Mouse (Mus musculus): ENCODE results near the gene Myo10. TPM values are rescaled to one million over a fixed set of nuclear protein-coding genes. Genes with fewer than 3 reads are reported as not detected.

Myo10 gene
- polyA plus RNA-seq, 1 experiment from 2014 or later: 42.5 TPM

DNA sequence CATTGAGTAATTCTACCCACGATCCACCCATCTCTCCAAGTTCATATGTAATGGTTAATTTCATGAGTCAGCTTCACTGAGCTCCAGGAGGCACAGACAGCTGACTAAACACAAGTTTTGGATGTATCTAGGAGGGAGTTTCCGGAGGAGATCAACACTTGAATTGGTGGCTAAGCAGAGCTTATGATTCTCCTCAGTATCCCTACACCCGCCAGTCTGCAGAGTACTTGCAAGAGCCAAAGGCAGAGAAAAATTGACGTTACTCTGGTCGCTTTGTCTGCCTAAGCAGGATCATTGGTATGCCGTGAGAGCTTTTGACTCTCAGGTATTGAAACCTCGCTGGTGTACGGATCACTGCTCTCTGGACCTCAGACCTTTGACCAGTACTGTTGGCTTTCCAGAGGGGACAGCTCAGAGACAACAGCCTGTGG lies 204.2 kb downstream of the Myo10 start:
- Histone ChIP-seq H3K4me1 (replicated peaks) (no peaks in the 10 kb centered on the region), H3K4me2 (no peak overlapping the region), H3K4me3 (replicated peaks) (no peak overlapping the region), H3K9me3 (no peaks in the 10 kb centered on the region), H3K36me3 (no peaks in the 10 kb centered on the region), H3K9ac (replicated peaks) (no peak overlapping the region), H3K27ac (no peak overlapping the region), H3K27me3 (no peaks in the 10 kb centered on the region)
- ATAC-seq (ENCODE audit: insufficient number of reproducible peaks, insufficient read depth, low FRiP score, low TSS enrichment, low read depth): no peak
- 90% methylated on average over 8 of the region's 8 CpGs for WGBS

DNA sequence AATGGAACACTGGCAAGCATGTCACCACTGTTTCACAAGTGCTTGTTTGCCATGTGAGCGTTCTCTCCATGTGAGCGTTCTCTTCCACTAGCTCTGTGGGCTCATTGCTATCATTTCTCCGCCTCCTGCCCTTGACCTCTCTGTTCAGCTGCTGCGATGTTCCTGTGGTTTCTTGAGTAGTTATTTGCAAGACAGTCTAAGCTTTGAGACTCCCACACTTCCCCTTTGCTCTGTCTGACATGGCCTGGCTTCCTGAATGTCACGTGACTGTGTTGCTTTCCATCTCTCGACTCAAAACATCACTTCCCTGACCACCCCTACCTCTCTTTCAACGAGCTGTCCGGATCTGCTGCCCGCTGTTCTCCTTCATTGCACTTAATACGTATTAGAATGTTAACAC lies 206.1 kb downstream of the Myo10 start:
- no peaks in the 10 kb centered on the region for H3K9me3 ChIP-seq
- H3K4me1 ChIP-seq (replicated peaks): no peaks in the 10 kb centered on the region
- H3K27me3 ChIP-seq: no peaks in the 10 kb centered on the region
- H3K4me2 ChIP-seq: no peak overlapping the region
- H3K36me3 ChIP-seq: no peaks in the 10 kb centered on the region
- no peak for ATAC-seq (ENCODE audit: insufficient number of reproducible peaks, insufficient read depth, low FRiP score, low TSS enrichment, low read depth)
- whole genome bisulfite sequencing: 86% methylated on average over 10 of the region's 10 CpGs
- H3K9ac ChIP-seq (replicated peaks): no peak overlapping the region
- H3K4me3 ChIP-seq (replicated peaks): no peak overlapping the region
- no peak overlapping the region for H3K27ac ChIP-seq

DNA sequence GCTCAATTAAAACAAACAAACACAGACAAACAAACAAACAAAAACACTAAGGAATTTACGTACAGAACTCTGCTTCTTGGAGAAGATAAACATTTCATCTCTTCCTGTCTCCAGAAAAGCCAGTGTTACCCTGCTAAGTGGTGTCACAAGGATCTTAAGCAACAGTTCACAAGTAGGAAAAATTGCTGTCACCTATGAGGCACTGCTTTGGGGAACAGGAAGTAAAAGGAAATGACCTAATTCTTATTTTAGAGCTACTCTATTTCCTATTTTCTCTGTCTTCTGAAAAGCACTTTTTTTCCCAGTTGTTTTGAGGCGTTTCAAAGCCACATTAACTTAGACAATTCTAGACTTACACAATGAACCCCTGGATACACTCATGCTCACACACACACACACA lies 208.1 kb downstream of the Myo10 start:
- Histone ChIP-seq H3K36me3 (no peaks in the 10 kb centered on the region), H3K27ac (no peak overlapping the region), H3K9ac (replicated peaks) (no peak overlapping the region), H3K9me3 (no peaks in the 10 kb centered on the region), H3K4me3 (replicated peaks) (no peak overlapping the region), H3K4me2 (no peak overlapping the region), H3K4me1 (replicated peaks) (no peaks in the 10 kb centered on the region), H3K27me3 (no peaks in the 10 kb centered on the region)
- no peak for ATAC-seq (ENCODE audit: insufficient number of reproducible peaks, insufficient read depth, low FRiP score, low TSS enrichment, low read depth)
- 62% methylated on average over 2 of the region's 2 CpGs for WGBS

DNA sequence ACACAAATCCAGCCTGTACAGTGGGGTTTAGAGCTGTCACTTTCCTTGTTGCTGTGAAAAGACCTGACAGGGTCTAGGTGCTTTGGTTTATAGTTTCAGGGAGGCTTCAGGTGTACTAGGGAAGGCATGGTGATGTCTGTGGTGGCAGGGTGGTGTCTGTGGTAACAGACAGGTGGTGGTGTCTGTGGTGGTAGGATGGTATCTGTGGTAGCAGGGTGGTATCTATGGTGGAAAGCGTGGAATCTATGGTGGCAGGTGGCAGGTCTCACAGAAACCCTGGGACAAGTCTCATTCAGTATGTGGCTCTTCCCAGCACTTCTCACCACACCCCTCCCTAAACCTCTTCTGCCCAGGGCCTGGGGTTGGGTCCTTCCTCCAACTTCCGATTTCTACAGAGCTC lies 212.0 kb downstream of the Myo10 start:
- no peak overlapping the region for H3K4me3 ChIP-seq (replicated peaks)
- no peaks in the 10 kb centered on the region for H3K4me1 ChIP-seq (replicated peaks)
- H3K27ac ChIP-seq: no peak overlapping the region
- H3K9ac ChIP-seq (replicated peaks): no peak overlapping the region
- H3K4me2 ChIP-seq: no peak overlapping the region
- H3K27me3 ChIP-seq: no peaks in the 10 kb centered on the region
- 64% methylated on average over 2 of the region's 2 CpGs for WGBS
- no peak for ATAC-seq (ENCODE audit: insufficient number of reproducible peaks, insufficient read depth, low FRiP score, low TSS enrichment, low read depth)
- H3K36me3 ChIP-seq: no peaks in the 10 kb centered on the region
- 0 out of 2 replicates have a peak, but pooled peaks cover 5% of the 10 kb centered on the region for H3K9me3 ChIP-seq

DNA sequence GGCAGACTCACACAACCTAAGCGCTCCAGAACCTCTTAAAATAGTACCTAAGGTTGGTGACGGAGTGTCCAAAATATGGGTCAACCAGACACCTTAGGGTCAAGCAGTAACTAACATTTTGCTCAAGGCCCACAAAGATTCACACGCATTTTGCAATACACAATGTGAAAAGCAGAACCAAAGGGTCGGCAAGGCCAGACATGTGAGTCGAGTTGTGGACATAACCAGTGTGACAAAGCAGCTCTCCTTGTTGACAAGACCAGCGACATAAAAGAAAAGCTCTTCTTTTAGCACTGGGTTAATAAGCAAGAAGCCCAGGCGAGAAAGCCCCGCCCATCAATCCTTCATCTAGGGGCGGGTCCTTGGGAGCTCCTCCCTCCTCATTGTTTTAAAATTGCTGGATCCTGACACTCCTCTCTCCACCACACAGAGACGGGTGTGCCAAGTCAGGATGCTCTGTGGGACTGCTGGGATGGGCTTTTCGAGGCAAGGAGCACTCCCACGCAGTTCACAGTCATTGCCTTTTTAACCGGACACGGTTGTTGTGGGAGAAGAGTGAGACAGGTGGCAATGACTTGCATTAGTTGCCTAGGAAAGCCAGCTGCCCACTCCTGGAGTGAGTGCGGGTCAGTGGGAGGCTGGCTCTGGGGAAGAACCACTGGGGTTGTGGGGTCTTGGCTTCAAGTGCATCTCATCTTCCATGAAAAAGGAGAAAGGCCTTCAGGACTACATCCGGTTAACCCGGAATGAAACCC lies 212.8 kb downstream of the Myo10 start:
- no peak overlapping the region for H3K9ac ChIP-seq (replicated peaks)
- H3K4me1 ChIP-seq (replicated peaks): no peaks in the 10 kb centered on the region
- no peak overlapping the region for H3K27ac ChIP-seq
- no peaks in the 10 kb centered on the region for H3K36me3 ChIP-seq
- 87% methylated on average over 17 of the region's 17 CpGs for WGBS
- no peak overlapping the region for H3K4me3 ChIP-seq (replicated peaks)
- 0 out of 2 replicates have a peak, but pooled peaks cover 5% of the 10 kb centered on the region for H3K9me3 ChIP-seq
- no peak overlapping the region for H3K4me2 ChIP-seq
- H3K27me3 ChIP-seq: no peaks in the 10 kb centered on the region
- ATAC-seq (ENCODE audit: insufficient number of reproducible peaks, insufficient read depth, low FRiP score, low TSS enrichment, low read depth): no peak

DNA sequence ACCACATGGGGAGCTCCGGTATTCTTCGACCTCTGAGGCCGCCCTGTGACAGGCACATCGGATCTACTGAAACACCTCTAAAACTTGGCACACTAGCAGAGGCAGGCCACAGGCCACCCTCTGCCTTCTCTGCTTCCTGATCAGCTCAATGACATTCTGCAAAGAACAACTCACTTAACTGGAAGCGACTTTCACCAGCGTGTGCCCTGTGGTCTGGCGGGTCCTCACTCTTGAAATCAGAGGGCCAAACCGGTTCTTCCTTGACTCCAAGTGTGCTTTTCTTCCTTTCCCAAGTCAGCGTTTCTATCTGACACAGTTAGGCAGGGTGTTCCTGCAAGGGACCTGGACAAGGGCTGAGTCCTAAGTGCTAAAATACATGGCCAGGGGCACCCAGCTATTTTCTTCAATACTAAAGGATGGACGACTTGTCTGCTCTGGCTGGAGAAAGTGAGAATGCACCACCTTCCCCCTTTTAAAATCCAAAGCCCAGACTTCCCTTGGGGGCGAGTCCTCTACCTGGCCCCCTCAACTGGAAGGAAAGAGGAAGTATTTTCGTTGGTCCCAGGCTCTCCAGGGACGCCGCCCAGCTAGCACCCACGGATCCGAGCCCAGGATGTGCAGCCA lies 220.2 kb downstream of the Myo10 start:
- H3K4me2 ChIP-seq: peak overlapping the region; percentile 93
- peaks cover 9% of the 10 kb centered on the region for H3K4me1 ChIP-seq (replicated peaks)
- H3K4me3 ChIP-seq (replicated peaks): peak overlapping the region; percentile 73
- WGBS: 14% methylated on average over 16 of the region's 16 CpGs
- 0 out of 2 replicates have a peak, but pooled peaks cover 1% of the 10 kb centered on the region for H3K9me3 ChIP-seq
- peak; percentile 69; the same call in 1 of the 2 replicates for ATAC-seq (ENCODE audit: insufficient number of reproducible peaks, insufficient read depth, low FRiP score, low TSS enrichment, low read depth)
- H3K27me3 ChIP-seq: peaks cover 31% of the 10 kb centered on the region
- no peak overlapping the region for H3K27ac ChIP-seq
- no peaks in the 10 kb centered on the region for H3K36me3 ChIP-seq
- H3K9ac ChIP-seq (replicated peaks): peak overlapping the region; percentile 76

DNA sequence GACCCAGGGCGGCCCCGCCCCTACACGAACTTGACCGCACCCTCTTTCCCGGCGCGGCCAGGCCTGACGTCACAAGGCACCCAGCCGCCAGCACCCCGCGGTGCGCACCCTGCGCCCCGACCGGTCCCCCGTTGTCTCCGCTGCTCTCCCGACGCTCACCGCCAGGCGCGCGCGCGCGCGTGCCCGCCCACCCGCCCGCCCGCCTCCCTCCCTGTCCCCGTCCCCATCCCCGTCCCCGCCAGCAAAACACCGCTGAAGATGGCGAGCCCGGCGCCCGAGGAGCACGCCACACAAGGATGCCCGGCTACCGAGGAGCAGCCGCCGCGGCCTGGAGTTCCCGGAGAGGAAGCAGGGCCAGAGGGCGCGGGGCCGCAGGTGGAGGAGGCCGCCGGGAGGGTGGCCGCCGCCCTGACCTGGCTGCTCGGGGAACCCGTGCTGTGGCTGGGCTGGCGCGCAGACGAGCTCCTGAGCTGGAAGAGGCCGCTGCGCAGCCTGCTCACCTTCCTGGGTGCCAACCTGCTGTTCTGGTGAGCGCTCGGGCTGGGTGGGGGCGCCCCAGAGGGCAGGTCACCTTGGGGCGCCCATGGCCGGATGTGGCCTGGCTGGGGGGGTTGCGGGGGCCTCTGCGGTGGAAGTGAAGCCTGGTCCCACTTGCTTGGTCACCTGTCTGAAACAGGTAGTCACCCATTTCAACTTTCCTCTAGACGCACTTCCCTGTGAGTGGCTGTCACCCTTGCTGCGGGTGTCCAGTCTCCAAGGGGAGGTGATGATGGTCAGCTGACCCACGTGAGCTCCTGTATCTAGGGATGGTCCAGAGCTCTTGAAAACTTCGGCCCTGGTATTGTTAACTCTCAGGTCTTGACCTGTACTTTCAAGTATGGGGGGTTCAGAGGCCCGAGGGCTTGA lies 221.0 kb downstream of the Myo10 start, which contains the start of gene Retreg1:
Gene Retreg1 (plus strand): TSS at position 95 of the 906 bp plus-strand sequence.
- Histone ChIP-seq H3K4me1 (replicated peaks) (peaks cover 9% of the 10 kb centered on the region), H3K36me3 (no peaks in the 10 kb centered on the region), H3K9me3 (no peaks in the 10 kb centered on the region), H3K9ac (replicated peaks) (peak within 1 kb of the TSS; percentile 76), H3K4me3 (replicated peaks) (peak within 1 kb of the TSS; percentile 73), H3K27ac (no peak within 1 kb of the TSS), H3K4me2 (peak within 1 kb of the TSS; percentile 93), H3K27me3 (peaks cover 31% of the 10 kb centered on the region)
- ATAC-seq (ENCODE audit: insufficient number of reproducible peaks, insufficient read depth, low FRiP score, low TSS enrichment, low read depth): peak; percentile 65; the same call in 1 of the 2 replicates
- WGBS: under 1% methylated on average over 65 of the region's 72 CpGs

DNA sequence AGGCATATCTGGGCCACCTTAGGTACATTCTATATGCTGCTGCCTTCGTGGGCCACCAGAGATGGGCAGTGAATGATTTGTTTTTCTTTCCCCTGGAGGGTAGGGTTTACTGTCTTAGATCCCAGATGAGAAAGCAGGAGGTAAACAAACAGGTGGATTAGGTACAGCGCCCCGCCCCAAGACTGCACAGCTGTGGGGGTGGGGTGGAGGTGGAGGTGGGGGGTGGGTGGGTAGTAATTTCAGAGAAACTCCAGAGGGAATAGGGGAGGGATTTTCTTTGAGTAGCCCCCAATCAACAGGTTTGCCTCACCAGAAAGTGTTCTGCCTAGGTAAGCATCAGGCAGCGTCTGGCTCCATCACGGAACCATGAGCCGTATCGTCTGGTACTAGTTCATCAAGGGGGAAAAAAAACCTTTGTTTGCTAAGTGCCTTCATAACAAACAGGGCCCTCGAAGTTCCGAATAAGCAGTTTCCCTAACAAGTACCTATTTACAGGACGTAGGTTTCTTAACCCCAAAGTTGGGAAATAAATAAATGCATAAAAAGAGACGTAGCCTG lies 221.8 kb downstream of the Myo10 start:
- no peak overlapping the region for H3K9ac ChIP-seq (replicated peaks)
- 11% methylated on average over 11 of the region's 11 CpGs for WGBS

DNA sequence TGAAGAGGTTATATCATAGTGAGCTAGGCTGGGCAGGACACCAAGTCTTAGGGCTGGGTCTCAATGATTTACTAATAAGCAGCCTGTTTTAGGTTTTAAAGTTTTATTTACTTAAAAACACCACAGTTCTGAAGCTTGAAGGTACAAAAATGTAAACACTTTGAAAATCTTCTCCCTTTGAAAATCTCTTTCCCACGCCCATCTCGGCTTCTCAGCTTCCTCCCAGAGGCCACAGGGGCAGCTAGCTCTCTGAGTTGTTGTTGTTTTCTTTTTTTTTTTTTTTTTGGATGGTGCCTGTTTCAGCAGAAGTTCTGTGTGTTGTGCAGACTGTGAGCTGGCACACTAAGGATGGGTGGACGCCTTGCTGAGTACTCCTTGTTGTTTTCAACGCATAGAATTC lies 222.4 kb downstream of the Myo10 start:
- 51% methylated on average over 4 of the region's 4 CpGs for WGBS
- no peaks in the 10 kb centered on the region for H3K36me3 ChIP-seq
- peaks cover 31% of the 10 kb centered on the region for H3K27me3 ChIP-seq

More for the DNA sequence above, 221.8 kb downstream of the Myo10 start:
- Histone ChIP-seq H3K36me3 (no peaks in the 10 kb centered on the region), H3K27me3 (peaks cover 31% of the 10 kb centered on the region), H3K4me2 (peak overlapping the region; percentile 93), H3K27ac (no peak overlapping the region), H3K9me3 (no peaks in the 10 kb centered on the region), H3K4me1 (replicated peaks) (peaks cover 9% of the 10 kb centered on the region), H3K4me3 (replicated peaks) (peak overlapping the region; percentile 73)
- no peak for ATAC-seq (ENCODE audit: insufficient number of reproducible peaks, insufficient read depth, low FRiP score, low TSS enrichment, low read depth)

DNA sequence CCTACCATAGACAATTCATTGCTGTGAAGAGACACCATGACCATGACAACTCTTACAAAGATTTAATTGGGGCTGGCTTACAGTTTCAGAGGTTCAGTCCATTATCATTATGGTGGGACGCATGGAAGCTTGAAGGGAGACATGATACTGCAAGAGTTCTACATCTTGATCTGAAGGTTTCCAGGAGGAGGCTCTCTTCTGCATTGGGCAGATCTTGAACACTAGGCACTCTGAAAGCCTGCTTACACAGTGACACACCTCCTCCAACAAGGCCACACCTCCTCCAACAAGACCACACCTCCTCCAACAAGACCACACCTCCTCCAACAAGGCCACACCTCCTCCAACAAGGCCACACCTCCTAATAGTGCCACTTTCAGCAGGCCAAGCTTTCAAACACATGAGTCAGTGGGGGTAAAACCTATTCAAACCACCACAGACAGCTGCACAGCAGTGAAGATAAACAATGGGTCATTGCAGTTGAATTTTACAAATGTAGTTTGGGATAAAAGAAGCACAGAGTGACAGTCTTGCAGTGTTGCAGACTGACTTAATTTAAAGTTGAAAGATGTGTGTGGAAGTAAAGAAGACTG lies 225.3 kb downstream of the Myo10 start:
- Histone ChIP-seq H3K27me3 (peaks cover 14% of the 10 kb centered on the region), H3K4me3 (replicated peaks) (no peak overlapping the region), H3K9me3 (no peaks in the 10 kb centered on the region), H3K27ac (no peak overlapping the region), H3K4me1 (replicated peaks) (peaks cover 9% of the 10 kb centered on the region), H3K9ac (replicated peaks) (no peak overlapping the region), H3K36me3 (no peaks in the 10 kb centered on the region), H3K4me2 (no peak overlapping the region)
- ATAC-seq (ENCODE audit: insufficient number of reproducible peaks, insufficient read depth, low FRiP score, low TSS enrichment, low read depth): no peak
- 84% methylated on average over 1 of the region's 1 CpGs for WGBS

More for the DNA sequence above, 222.4 kb downstream of the Myo10 start:
- Histone ChIP-seq H3K4me2 (no peak overlapping the region), H3K9me3 (no peaks in the 10 kb centered on the region), H3K27ac (no peak overlapping the region), H3K4me1 (replicated peaks) (peaks cover 9% of the 10 kb centered on the region), H3K4me3 (replicated peaks) (no peak overlapping the region), H3K9ac (replicated peaks) (no peak overlapping the region)
- no peak for ATAC-seq (ENCODE audit: insufficient number of reproducible peaks, insufficient read depth, low FRiP score, low TSS enrichment, low read depth)
